Mouse (Mus musculus) kidney, postnatal 0 days (tissue): ENCODE measurements around the gene Atg16l2. TPM values are rescaled to one million over a fixed set of nuclear protein-coding genes. Genes with fewer than 3 reads are reported as not detected.
A peak's percentile ranks its signal among the peaks of the same experiment; 100 is the strongest.

Experiments used
- ATAC-seq: fragments of 200-750 bp; cut with Nextera tagmentation; replicated peaks from 2 replicates; pipeline ENCODE4 v1.8.0; 2017; ENCODE audit warnings: low read depth, moderate number of reproducible peaks, moderate TSS enrichment, moderate library complexity; ENCODE audit not compliant: low FRiP score
- DNase-seq: peaks from one replicate; pipeline ENCODE4 v3.0.0-alpha.2; 2016; ENCODE audit warnings: low spot score
- H3K27ac ChIP-seq: fragments of 300-500 bp; sonication (generic); 2 replicates; pipeline ENCODE4 v1.5.1; 2014; ENCODE audit warnings: mild to moderate bottlenecking
- H3K27me3 ChIP-seq: fragments of 300-500 bp; sonication (generic); 2 replicates; pipeline ENCODE4 v1.6.1; 2014; ENCODE audit warnings: low read length, mixed read lengths; ENCODE audit not compliant: insufficient read depth
- H3K36me3 ChIP-seq: fragments of 300-500 bp; sonication (generic); 2 replicates; pipeline ENCODE4 v1.6.1; 2014; ENCODE audit warnings: low read length, mixed read lengths; ENCODE audit not compliant: insufficient read depth
- H3K4me1 ChIP-seq: fragments of 300-500 bp; sonication (generic); replicated peaks from 2 replicates; pipeline ENCODE4 v1.6.1; 2014; ENCODE audit warnings: antibody characterized with exemption, low read length, mixed read lengths; ENCODE audit not compliant: insufficient read depth
- H3K4me2 ChIP-seq: fragments of 300-500 bp; sonication (generic); 2 replicates; pipeline ENCODE4 v1.6.1; 2014; ENCODE audit warnings: mild to moderate bottlenecking, low read length, moderate library complexity, mixed read lengths
- H3K4me3 ChIP-seq: fragments of 300-500 bp; sonication (generic); replicated peaks from 2 replicates; pipeline ENCODE4 v1.5.1; 2014; ENCODE audit warnings: low read depth, low read length
- H3K9ac ChIP-seq: fragments of 300-500 bp; sonication (generic); 2 replicates; pipeline ENCODE4 v1.6.1; 2014; ENCODE audit warnings: low read depth, low read length
- H3K9me3 ChIP-seq: fragments of 300-500 bp; sonication (generic); replicated peaks from 2 replicates; pipeline ENCODE4 v1.6.1; 2016; ENCODE audit warnings: low read length, inconsistent platforms, mixed read lengths
- CTCF ChIP-seq: IDR thresholded peaks from 2 replicates; pipeline ENCODE4 v1.5.1; 2016; ENCODE audit warnings: antibody characterized with exemption, low read depth, mild to moderate bottlenecking, moderate library complexity
- WGBS: fragments of 180-500 bp; shearing (Covaris S2); extraction: QIAGEN DNeasy Blood & Tissue Kit; methylation state at CpG from one replicate; pipeline ENCODE4 v1.1.7; 2014; 5-methylcytosine and 5-hydroxymethylcytosine counted together
- polyA plus RNA-seq: library from polyadenylated mRNA; unstranded; fragments of >200 nt; fragmentation: Nextera tagmentation; extraction: Ambion mirVana; gene quantifications from 2 replicates; pipeline ENCODE4 v1.2.1, GENCODE M21; 2015

The Atg16l2 gene
- 16.0 and 17.0 TPM in 2 replicates for polyA plus RNA-seq

DNA sequence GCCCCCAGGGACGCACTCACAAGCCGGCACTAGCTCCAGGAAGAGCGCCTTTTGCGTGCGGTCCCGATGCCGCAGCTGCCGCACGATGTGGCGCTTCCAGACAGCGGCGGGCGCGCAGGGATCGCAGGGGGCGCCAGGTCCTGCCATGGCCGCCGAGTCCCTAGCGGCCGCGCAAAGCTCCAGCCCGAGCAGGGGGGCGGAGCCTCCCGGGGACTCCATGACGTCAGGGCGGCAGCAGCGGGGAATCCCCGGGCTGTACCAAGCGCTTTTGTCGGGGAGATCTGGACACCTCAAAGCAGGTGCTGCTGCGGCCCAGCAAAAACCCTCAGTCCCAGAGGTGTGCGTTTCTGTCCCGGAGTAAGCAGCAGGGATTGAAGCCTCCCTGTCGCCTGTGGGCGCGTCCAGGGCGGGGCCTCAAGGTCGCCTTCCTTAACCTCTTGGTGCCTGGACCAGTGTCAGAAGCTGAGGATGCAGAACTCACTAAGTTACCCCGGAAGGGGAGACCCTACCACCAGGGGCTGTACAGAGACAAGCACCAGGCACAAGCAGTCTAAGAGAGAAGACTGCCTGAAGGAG, at the start of gene Atg16l2:
TSS of gene Atg16l2 (minus strand) at position 371 of the 576 bp plus-strand sequence.
- DNase-seq (peak; percentile 95), ATAC-seq (peak; percentile 97)
- H3K9me3 ChIP-seq, result no peaks in the 10 kb centered on the region
- peak within 1 kb of the TSS; percentile 67 for H3K4me3 ChIP-seq
- peak within 1 kb of the TSS; percentile 54 for H3K9ac ChIP-seq
- no peaks in the 10 kb centered on the region; the same call in 1 of the 2 replicates for H3K27me3 ChIP-seq
- 0% methylated on average over 39 of the region's 39 CpGs for WGBS
- peak; percentile 56 for TF ChIP-seq CTCF
- no peaks in the 10 kb centered on the region for H3K36me3 ChIP-seq
- peaks cover 9% of the 10 kb centered on the region; the same call in 1 of the 2 replicates for H3K4me1 ChIP-seq
- peak within 1 kb of the TSS; percentile 68 for H3K4me2 ChIP-seq
- peak within 1 kb of the TSS; percentile 58; the same call in 1 of the 2 replicates for H3K27ac ChIP-seq

DNA sequence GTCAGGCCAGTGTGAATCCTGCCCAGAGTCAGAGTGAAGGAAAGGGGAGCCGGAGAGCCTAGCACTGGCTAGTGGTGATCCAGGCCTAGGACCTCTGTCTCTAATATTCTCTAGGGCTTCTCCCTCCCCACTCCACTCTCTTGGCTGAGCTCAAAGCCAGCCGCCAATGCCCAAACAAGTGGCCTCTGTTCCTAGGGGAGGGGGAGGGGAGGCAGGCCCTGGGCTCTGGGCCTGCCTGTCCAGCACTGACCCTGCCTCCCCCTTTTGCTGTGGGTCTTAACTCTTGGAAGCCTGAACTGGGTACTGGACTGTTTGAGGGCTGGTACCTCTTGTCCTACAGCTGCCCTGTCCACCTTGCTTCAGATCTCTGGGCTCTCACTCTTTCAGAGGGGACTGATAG, 47.8 kb upstream of the Atg16l2 start:
- no peak overlapping the region for H3K4me2 ChIP-seq
- no peaks in the 10 kb centered on the region for H3K27me3 ChIP-seq
- peaks cover 14% of the 10 kb centered on the region for H3K4me1 ChIP-seq
- WGBS, result 49% methylated on average over 2 of the region's 2 CpGs
- H3K27ac ChIP-seq, result no peak overlapping the region
- no peaks in the 10 kb centered on the region for H3K9me3 ChIP-seq
- ATAC-seq (no peak), DNase-seq (no peak)
- no peak for TF ChIP-seq CTCF
- no peak overlapping the region for H3K4me3 ChIP-seq
- H3K36me3 ChIP-seq, result no peaks in the 10 kb centered on the region
- H3K9ac ChIP-seq, result no peak overlapping the region

DNA sequence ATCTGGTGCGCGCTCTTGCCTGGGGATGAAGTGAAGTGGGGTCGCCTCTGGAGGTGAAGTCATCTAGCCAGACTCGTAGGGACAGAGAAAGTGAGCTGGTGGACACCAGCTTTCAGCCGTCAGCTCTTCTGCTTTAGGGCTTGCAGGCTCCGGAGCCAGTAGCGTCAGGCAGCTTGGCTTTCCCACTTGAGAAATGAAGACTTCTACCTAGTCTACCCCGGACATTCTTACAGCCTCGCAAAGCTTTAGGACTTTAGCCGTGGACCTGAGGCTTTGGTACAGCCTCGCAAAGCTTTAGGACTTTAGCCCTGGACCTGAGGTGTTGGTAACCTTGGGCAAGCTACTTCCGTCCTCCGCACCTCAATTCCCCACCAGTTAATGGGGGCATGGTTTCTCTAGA, 46.3 kb upstream of the Atg16l2 start:
- peak overlapping the region; percentile 53 for H3K9ac ChIP-seq
- ATAC-seq (peak; percentile 1; the same call in 1 of the 2 replicates), DNase-seq (peak; percentile 51)
- no peak overlapping the region for H3K27ac ChIP-seq
- H3K4me2 ChIP-seq, result peak overlapping the region; percentile 99
- no peaks in the 10 kb centered on the region for H3K36me3 ChIP-seq
- peak overlapping the region; percentile 59 for H3K4me3 ChIP-seq
- WGBS, result 4% methylated on average over 13 of the region's 13 CpGs
- H3K9me3 ChIP-seq, result no peaks in the 10 kb centered on the region
- no peak for TF ChIP-seq CTCF
- peaks cover 14% of the 10 kb centered on the region for H3K4me1 ChIP-seq
- no peaks in the 10 kb centered on the region for H3K27me3 ChIP-seq

DNA sequence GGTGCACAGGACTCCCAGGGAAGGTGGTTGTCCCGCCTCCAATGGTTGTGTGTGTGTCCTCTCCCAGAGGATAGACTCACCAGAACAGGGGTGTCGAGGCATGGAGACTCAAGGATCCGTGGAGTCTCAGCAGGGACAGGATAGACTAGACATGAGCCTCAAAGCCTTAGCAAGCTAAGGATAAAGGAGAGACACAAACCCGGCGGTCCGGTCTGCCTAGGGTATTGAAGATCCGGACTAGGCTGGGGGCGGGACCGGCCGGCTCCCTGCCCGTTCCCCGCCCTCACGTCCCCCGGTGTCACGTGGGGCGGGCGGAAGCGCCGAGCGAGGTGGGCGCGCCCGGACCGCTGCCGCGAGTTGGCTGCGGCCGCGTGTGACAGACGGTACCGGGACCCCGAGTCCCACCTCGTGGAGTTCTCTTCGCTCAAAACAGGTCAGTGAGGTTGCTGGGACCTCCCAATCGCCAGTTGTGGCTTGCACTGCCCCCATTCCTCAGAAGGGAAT, 45.8 kb upstream of the Atg16l2 start, which contains the start of gene Arap1:
TSS of gene Arap1 (plus strand) at position 301 of the 504 bp plus-strand sequence.
- Histone ChIP-seq H3K4me3 (peak within 1 kb of the TSS; percentile 59), H3K4me2 (peak within 1 kb of the TSS; percentile 99), H3K27me3 (no peaks in the 10 kb centered on the region), H3K27ac (no peak within 1 kb of the TSS), H3K9me3 (no peaks in the 10 kb centered on the region), H3K4me1 (peaks cover 14% of the 10 kb centered on the region), H3K9ac (peak within 1 kb of the TSS; percentile 53), H3K36me3 (no peaks in the 10 kb centered on the region)
- no peak for TF ChIP-seq CTCF
- WGBS, result under 1% methylated on average over 33 of the region's 35 CpGs
- ATAC-seq (peak; percentile 76), DNase-seq (peak; percentile 85)

DNA sequence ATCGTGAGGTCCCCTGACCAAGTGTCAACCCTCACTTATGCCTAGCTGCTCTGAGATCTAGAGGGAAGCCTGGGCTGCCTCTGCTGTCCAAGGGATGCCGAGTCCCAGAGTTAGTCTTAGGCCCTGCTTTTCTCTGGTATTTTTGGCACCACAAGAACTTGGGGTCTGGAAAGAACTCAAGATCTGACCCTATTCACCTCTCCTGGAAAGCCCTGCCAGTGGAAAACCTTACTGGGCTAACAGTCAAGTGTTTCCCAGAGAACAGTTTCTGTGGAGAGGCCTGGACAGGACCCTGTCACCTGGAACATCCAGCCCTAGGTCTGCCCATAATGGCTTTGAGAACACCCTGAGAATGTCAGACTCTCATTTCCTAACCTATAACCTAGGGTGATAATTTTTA, 44.9 kb upstream of the Atg16l2 start:
- no peaks in the 10 kb centered on the region for H3K36me3 ChIP-seq
- H3K4me1 ChIP-seq, result peaks cover 14% of the 10 kb centered on the region
- H3K27ac ChIP-seq, result no peak overlapping the region
- DNase-seq (no peak), ATAC-seq (no peak)
- H3K27me3 ChIP-seq, result no peaks in the 10 kb centered on the region
- 0 out of 2 replicates have a peak overlapping the region, but pooled peaks have one; percentile 99 for H3K4me2 ChIP-seq
- 71% methylated on average over 2 of the region's 2 CpGs for WGBS
- H3K4me3 ChIP-seq, result no peak overlapping the region
- H3K9ac ChIP-seq, result no peak overlapping the region
- no peaks in the 10 kb centered on the region for H3K9me3 ChIP-seq
- TF ChIP-seq CTCF, result no peak

- H3K27me3 ChIP-seq, result no peaks in the 10 kb centered on the region
- WGBS, result 46% methylated on average over 4 of the region's 4 CpGs
- no peak overlapping the region for H3K9ac ChIP-seq
- no peak overlapping the region for H3K4me2 ChIP-seq
- no peak for TF ChIP-seq CTCF
- peaks cover 14% of the 10 kb centered on the region for H3K4me1 ChIP-seq
- no peak for ATAC-seq
- H3K4me3 ChIP-seq, result no peak overlapping the region
- no peak overlapping the region for H3K27ac ChIP-seq
- H3K9me3 ChIP-seq, result no peaks in the 10 kb centered on the region
- no peaks in the 10 kb centered on the region for H3K36me3 ChIP-seq
- no peak for DNase-seq
Observed at GRCm38 (mm10) chr7:101344892-101345291, 42.8 kb upstream of the Atg16l2 start.
